Mouse (Mus musculus): ENCODE results near the gene Sdccag8. TPM values are rescaled to one million over a fixed set of nuclear protein-coding genes. Genes with fewer than 3 reads are reported as not detected.

The Sdccag8 gene
- total RNA-seq, 2 experiments from 2014 or later, result 8.3 to 8.4 TPM

DNA sequence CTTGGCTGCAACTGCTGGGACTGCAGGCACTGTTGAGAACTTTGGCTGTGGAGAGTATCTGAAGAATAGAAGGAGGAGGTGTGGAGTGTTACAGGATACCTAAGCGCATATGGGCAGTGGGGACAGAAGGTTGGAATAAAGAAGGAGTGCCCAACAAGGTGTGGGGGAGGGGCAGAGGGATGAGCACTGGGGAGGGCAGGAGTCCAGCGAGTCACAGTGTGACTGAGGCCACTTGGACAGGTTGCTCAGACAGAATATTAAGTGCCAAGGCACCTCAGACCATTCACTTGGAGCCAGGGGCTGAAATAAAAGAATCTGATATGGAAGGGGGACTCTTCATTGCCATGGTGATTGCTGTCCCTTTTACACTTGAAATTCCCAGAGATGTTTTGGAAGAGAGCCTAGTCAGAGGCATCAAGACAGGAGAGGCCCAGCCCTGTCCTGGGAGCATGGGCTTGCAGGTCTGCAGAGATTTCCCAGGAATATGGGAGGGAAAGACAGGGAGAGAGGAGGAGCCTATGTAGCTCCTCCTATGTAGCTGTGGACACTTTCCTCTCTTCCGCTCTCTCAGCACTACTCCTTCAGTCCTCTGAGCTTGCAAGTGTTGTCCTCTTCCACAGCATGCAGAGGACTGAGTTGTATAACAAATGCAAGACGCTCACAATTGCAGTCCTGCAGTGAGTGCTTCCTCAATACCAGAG lies 189.7 kb downstream of the Sdccag8 start:
- DNase-seq (ENCODE audit: low spot score in 2 of 2), result no peak

DNA sequence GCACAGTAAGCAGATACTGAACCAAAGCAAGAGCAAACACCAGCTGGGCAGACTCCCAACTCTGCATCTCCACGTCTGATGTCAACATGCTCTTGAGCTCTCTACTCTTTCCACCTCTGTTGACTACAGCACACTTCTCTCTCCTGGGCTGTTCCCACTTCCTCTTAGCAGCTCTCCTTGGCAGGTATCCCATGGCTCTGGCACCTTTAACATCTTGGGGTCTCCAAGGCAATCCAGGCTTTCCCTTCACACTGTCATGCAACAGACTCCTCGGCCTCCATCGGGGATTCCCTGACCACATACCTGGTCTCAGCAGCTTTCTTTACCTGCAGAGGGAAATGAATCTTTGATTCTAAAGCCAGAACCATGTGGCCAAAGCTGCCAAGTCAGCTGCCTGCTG lies 192.9 kb downstream of the Sdccag8 start:
- DNase-seq (ENCODE audit: low spot score in 2 of 2), result no peak

DNA sequence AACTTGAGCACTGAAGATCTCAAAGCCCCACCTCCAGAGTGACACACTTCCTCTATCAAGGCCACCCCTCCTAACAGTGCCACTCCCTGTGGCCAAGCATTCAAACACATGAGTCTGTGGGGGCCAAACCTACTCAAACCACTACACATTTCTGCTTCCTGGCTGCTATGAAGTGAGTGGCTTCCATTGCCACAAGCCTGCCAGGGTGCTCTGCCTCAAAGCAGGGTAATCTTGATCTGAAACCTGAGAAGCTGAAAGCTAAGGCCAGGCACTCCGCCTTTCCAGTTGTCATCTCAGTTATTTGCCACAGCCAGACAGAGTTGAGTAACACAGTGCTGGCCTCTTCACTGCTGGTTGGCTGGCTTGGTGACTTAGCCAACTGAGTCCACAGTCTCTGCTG lies 194.3 kb downstream of the Sdccag8 start:
- DNase-seq (ENCODE audit: low spot score in 2 of 2), result no peak

DNA sequence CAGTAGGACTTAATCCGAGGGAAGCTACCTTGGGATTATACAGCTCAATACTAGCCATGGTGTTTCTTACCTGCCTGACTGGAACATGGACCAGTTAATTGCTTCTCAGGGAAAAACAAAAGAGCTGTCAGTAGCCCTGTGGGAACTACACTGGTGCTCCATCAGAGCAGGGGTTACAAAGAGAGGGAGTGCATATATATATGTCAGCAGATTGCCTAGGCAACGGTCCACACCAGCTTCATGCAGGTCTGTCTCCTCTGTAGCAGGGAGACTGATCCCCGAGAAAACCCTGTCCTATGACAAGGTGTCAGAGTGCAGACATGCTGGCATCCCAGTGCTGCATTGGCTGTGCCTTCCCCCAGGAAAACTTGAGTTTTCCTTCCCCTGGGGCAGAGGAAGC lies 195.6 kb downstream of the Sdccag8 start:
- DNase-seq (ENCODE audit: low spot score in 2 of 2), result no peak

DNA sequence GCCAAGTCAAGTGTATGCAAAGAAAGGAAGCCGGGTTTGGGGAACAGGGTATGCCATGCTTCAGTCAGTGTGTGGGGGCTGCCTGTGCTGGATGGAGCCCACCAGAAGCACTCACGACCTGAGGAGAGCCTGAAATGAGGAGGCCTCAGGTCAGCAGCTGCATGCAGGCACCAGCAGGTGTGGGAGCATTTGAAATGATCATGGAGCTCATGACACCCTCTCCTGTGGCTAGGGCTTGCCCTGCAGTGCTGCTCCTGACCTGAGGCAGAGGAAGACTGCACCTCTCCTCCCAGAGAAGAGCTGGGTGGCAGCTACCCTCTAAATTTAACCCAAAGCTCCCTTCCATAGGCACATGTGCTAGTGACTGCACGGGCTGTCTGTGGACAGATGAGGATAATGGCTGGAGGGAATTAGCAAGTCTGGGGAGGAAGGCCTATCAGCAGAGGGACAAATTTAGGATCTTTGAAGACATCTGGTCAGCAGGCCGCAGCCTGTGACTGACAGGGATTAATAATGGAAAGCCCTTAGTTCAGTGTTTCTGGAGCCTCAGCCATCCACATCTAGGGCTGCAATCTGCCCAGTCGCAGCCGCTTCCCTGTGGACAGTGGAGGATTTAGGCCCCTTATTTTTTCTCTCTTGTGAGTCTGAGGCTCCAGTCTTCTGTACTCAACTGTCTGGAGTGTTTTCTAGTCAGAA lies 196.3 kb downstream of the Sdccag8 start:
- no peak for DNase-seq (ENCODE audit: low spot score in 2 of 2)

DNA sequence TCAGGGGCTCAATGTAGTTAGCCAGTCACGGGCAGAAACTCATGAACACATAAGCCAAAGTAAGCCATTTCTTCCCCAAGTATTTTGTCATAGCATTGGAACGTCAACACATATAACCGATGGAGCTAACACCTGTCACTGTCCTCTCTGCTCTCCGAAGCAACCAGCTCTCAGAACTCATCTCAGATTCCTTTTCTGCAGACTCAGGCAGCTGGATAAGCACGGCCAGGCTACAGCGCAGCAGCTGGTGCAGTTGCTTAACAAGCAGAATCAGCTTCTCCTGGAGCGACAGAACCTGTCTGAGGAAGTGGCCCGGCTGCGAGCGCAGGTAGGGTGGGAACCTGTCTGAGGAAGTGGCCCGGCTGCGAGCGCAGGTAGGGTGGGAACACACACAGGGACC lies 197.2 kb downstream of the Sdccag8 start:
- DNase-seq (ENCODE audit: low spot score in 2 of 2), result no peak

DNA sequence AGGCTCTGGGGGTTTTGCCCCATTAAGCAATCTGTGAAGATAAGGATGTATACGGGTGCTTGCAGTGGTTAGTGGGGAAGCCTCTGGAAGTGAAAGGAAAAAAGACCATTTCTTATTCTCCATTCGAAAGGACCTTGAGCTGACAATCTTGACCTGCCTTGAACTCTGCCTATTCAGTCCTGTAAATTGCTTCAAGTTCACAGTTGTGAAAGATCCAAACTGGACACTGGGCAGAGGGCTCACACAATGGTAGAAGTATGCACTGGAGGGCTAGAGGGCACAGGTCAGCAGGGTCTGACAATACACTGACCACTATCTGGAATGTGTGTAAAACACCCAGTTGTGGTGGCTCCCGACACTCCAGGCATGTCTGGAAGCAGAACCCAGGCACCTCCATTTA lies 198.3 kb downstream of the Sdccag8 start:
- DNase-seq (ENCODE audit: low spot score in 2 of 2), result no peak

DNA sequence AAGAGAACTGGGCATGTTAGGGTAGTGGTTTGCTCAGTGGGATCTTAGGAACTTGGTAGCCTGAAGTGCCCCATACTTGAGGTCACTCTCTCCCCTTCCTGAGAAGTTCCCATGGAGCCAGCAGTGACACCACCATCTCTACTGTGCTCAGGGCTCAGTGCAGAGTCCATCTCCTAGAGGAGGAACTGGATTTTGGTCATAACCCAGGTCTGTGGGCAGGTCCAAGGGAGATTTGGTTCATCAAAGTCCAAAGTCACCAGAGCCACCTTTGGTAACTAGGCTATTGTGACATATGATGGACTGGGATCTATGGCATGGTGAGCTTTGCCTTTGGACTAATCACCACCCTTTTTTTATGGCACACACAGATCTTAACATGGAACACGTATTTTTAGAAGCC lies 198.9 kb downstream of the Sdccag8 start:
- DNase-seq (ENCODE audit: low spot score in 2 of 2), result no peak

DNA sequence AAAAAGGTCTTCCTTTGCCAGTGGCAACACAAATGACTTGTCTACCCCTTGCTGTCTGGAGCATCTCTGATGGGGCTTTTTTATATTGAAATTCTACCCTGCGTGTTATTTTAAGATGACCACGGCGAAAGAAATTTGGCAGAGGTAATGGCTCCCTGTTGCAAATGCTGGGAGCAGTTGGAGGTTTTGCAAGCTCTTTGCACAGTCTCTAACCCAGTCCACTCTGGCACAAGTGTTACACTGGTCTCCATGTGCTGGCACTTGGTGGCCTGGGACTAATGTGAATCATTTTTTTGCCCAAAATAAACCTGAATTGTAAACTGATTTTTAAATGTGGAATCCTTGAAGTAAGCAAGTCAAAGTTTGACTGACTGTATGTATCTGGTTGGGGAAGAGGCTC lies 199.3 kb downstream of the Sdccag8 start:
- no peak for DNase-seq (ENCODE audit: low spot score in 2 of 2)

DNA sequence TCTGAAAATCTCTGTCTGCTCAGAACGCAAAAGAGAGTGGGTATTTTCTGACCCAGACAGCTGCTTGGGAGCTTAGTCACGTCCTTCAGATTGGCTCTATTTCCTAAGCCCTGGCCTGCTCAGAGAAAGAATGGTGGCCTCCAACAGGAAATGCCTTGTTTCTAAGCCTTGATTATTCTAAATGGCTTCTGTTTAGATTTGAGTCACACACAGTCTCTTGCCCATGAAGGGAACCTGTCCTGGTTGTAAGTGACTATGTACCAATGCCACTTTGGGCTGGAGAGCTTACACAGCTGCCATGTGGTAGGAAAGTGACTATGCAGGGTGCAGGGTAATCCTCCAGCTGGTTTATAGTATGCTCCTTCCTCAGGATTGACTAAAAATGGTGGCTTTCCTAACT lies 199.9 kb downstream of the Sdccag8 start:
- DNase-seq (ENCODE audit: low spot score in 2 of 2), result no peak

DNA sequence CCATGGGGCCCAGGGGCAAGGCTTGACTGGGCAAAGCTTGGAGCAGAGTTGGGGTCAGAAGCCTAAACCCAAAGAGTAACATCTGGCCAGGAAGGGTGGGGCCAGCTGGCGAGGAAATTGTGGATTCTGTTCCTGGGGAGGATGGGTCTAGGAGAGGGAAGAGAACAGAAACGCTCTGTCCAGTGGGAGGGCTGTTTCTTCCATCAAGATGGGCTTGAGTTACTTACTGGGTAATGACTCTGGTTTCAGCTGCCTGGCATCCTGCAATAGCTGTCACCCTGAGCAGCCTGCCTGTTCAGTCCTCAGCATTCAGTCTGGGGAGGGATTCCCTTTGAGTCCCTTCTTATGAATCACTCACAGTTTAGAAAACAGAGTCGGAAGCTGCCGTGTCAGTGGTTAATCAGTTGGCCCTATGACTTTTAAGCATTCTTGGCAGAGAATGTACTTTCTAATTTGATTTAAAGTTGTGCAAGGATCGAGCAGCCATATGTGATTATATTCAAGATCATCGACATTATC lies 200.5 kb downstream of the Sdccag8 start:
- DNase-seq (ENCODE audit: low spot score in 2 of 2), result no peak

DNA sequence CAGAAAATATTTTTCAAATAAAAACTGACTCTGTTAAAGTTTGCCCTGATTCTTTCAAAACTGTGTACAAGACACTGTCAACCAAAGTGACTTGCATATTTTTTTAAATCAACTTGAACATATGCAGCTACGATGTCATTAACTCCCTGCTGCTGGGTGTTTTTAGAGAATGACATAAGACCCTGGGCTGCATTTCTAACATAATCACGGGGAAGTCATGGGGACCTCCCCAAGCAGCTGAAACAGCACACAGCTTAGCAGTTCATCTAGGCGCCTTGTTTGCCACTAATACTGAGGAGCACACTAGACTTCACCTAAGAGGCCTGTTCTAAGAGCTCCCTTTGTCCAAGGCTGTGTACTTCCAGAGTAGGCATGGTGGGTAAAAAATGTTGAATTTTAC lies 201.5 kb downstream of the Sdccag8 start:
- DNase-seq (ENCODE audit: low spot score in 2 of 2), result no peak

DNA sequence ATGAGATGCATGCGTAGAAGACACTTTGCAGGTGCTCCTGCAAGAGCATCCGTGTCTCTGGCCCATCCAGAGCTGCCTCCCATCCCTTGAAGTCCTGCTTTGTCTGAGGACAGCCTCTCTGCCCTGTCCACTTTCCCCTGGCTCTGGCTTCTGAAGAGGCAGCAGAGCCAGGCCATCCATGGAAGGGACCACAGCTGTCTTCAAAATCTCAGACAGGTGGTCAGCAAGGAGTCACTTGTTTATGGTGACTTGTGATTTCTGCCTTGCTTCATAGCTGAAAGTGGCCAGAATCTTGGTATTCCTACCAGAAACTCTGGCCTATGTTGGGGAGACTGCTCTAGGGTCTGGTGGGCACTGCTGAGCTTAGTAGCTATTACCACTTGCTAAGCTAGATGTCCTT lies 202.3 kb downstream of the Sdccag8 start:
- DNase-seq (ENCODE audit: low spot score in 2 of 2), result no peak

DNA sequence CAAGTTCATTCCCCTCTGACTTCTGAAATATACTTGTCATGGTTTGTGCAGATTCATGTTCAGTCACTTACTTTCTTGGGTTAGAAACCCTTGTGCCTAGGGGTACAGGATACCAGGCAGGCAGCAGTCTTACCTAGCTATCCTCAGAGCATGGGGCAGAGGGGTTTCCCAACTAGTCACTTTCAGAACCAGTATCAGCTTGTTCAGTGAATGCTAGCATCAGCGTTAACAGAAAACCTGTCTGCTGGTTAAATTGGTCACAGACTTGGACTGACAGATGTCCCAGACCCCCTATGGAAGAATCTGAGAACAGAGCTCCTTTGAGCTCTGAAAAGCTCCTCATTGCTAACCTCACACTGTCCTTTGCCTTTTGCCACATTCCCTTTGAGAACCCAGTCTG lies 204.3 kb downstream of the Sdccag8 start:
- DNase-seq (ENCODE audit: low spot score in 2 of 2), result no peak

DNA sequence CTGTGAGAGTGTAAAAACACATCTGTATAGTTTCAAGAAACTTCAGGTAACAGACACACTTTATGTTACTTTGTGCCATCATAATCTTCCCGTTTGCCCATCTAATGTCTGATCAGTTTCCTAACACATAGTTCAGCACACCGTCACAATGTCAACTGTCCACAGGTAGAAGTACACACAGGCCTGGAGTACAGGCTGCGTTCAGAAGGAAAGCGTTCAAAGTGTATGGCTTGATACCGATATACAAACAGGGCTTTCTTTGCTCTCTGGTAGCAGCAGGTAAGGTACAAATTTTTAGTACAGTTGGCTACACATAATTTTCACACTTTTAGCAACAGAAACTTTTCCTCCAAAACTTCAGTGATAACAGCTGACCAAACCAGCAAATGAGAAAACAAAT lies 205.2 kb downstream of the Sdccag8 start:
- DNase-seq (ENCODE audit: low spot score in 2 of 2), result no peak

DNA sequence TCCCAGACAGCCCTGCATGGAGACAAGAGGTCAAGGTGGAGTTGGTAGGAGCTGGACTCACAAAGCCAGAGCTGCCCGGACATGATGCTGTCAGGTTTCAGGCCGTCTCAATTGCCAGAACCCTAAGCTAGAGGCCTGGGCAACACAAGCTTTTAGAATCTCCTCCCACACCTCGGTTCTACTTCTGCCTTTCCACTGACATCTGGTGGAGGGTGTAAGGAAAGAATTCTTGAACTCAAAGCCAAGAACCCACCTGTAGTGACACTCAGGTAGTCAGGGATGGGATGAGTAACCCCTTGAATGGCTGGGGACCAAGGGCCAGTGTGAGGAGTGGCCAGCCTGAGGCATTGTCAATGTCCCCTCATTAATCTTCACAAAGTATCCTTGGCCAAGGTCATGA lies 208.3 kb downstream of the Sdccag8 start:
- DNase-seq (ENCODE audit: low spot score in 2 of 2), result no peak

DNA sequence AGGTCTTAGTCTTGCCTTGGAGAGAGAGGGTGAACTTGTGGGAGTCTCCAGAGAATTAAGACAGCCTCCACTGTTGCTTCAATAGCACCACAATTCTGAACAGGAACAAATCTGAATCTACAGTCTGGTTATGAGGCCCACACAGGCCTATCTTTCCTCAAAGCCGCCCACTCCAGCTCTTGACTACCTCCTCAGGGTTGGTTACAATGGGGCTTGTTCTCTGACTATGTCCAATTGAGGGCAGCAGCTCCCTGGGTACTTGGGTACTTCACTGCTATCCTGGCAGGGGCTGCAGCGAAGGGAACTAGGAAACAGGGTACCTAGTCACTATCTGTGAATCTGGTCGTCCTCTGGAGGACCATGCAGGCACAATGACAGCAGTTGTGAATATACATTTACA lies 213.2 kb downstream of the Sdccag8 start:
- no peak for DNase-seq (ENCODE audit: low spot score in 2 of 2)

DNA sequence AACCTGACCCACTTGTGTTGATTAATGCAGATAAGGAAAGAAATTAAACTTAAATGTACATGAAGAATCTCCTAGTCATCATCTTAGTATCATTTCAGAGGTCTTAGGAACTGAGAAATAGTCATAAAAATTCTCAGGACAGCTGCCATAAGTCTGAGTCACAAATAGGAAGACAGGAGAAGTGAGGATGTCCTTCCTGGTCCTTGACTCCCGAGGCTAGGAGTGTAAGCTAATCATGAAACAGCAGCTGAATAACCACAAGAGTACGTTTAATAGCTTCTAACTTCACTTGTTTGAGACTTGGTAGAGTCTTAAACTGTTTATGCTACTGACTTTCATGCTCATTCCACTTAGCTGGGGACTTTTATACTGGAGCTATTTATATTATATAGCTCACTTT lies 214.6 kb downstream of the Sdccag8 start:
- DNase-seq (ENCODE audit: low spot score in 2 of 2), result no peak

DNA sequence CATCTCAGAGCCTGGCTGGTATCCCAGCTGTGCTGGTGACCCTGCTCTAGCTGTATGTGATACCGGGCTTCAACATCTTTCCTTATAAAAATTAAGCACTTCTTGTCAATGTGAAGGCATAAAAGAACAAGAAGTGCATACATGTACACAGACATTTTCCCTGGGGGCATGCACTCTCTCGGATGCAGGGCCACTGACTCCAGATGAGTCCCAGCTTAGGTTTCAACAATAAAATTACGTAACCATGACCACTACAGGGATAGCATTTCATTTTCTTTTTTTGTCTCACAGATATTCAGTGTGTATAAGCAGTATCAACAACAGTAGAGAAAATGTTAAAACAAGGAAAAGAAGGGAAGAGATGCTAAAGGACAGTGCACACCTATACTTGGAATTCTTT lies 216.2 kb downstream of the Sdccag8 start:
- no peak for DNase-seq (ENCODE audit: low spot score in 2 of 2)

DNA sequence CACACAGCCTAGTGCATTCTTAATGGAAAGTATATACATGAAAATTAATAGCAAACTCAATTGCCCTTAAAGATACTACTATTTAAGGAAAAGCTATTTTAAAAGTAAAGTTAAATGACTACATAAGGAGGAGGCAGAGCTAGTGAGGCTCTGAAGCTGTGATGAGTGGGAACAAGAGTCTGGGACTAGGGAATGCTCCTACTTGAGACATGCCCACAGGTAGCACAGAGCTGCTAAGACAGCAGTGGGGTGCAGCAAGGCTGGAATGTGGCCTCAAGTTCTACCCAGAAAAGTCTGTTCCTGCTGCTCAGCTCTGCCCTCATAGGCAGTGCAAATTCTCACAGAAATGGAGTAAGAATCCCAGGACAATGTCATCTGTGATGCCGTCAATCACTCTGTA lies 216.7 kb downstream of the Sdccag8 start:
- DNase-seq (ENCODE audit: low spot score in 2 of 2), result no peak

DNA sequence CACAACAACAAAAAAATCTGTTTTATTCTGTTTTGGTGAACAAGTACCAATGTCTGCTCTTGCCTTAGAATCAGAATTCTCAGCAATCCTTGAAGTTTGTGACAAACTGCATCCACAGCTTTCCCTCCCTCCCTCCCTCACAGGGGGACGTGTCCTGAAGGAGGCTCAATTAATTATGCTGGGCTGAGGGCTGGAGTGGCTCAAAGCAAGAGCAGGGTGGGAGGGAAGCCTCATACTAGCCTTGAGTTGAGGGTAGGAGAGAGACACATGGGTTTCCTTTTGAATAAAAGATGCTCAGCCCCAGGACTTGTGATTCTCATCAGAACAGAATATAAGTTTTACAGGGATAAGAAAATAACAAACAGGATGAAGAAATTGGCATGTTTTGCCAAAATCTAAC lies 217.8 kb downstream of the Sdccag8 start:
- DNase-seq (ENCODE audit: low spot score in 2 of 2), result no peak

DNA sequence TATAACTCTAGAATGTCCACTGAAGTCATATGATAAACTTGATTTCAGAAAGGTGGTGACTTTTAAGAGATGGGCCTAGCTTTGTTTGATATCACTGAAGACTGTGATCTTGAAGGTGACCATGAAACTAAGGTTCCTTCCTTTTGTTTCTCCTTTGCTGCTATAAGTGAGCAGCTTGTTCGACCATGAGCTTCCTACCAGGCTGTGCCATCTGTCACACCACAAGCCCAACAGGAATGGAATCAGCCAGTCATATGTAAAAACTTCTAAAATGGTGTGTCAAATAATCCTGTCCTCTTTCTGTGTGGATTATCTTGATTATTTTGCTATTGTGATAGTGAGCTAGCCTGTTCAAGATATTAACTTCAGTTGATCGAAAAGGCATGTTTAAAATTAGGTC lies 221.0 kb downstream of the Sdccag8 start:
- no peak for DNase-seq (ENCODE audit: low spot score in 2 of 2)

DNA sequence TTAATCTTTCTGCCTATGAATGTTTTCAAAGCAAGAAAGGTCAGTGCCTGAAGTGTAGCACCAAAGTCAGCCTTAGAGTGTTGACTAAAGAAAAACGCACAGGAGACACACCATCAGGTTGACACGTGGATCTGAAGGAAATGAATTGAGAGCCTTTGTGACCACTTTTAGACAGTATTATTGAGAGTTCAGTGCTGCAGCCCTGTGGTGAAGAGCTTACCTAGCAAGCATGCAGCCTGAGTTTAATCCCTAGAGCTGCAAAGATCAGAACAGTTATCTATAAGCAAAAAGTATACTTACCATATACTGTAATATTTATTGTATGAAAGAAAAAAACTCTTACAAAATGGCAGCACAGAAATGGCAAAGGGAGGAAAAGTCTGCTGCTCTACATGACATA lies 223.9 kb downstream of the Sdccag8 start:
- DNase-seq (ENCODE audit: low spot score in 2 of 2), result no peak
